Comparison of ENCODE assay signal across 8 mouse cellular contexts in genomic region chr19:16435531-16436231, GRCm38 (mm10). TPM values are rescaled to one million over a fixed set of nuclear protein-coding genes. Genes with fewer than 3 reads are reported as not detected.
DNase-seq lines count a peak whose midpoint lies in the region; ATAC-seq and TF ChIP-seq lines count a peak whose summit lies in the region.

Gna14 (plus strand) TSS chr19:16435762.

- no peak for TF ChIP-seq EP300 in heart, adult 2 months (IDR thresholded peaks at IDR 0.05; ENCODE audit: insufficient read depth, low read depth, low read length)
- no peak for TF ChIP-seq EP300 in liver, embryonic 14.5 days (IDR thresholded peaks at IDR 0.05; ENCODE audit: low read depth)

- no peaks in the 10 kb centered on the region for H3K79me2 ChIP-seq in heart, adult 2 months (replicated peaks; ENCODE audit: control insufficient read depth, insufficient read depth, low read length)

- peak within 1 kb of the TSS; percentile 72 for H3K4me2 ChIP-seq in embryonic facial prominence, embryonic 12.5 days (replicated peaks)
- H3K4me2 ChIP-seq in liver, embryonic 14.5 days (ENCODE audit: low read depth): peak within 1 kb of the TSS; percentile 78
- H3K4me2 ChIP-seq in stomach, embryonic 15.5 days: peak within 1 kb of the TSS; percentile 91

- 1% methylated on average over 27 of the region's 27 CpGs for WGBS in embryonic facial prominence, embryonic 12.5 days
- WGBS in heart, adult 2 months: 1% methylated on average over 27 of the region's 27 CpGs
- WGBS in kidney, adult 2 months: 2% methylated on average over 27 of the region's 27 CpGs
- 1% methylated on average over 27 of the region's 27 CpGs for whole genome bisulfite sequencing in liver, embryonic 14.5 days (ENCODE audit: insufficient replicate concordance)
- WGBS in stomach, embryonic 15.5 days: 2% methylated on average over 27 of the region's 27 CpGs

- no peaks in the 10 kb centered on the region for H3K9me3 ChIP-seq in embryonic facial prominence, embryonic 12.5 days
- H3K9me3 ChIP-seq in liver, embryonic 14.5 days (ENCODE audit: control insufficient read depth, low read length): no peaks in the 10 kb centered on the region
- no peaks in the 10 kb centered on the region for H3K9me3 ChIP-seq in stomach, embryonic 15.5 days

- peaks cover 44% of the 10 kb centered on the region for H3K27me3 ChIP-seq in embryonic facial prominence, embryonic 12.5 days
- H3K27me3 ChIP-seq in heart, adult 2 months (ENCODE audit: control insufficient read depth, insufficient read depth, low read length): peaks cover 2% of the 10 kb centered on the region; the same call in 1 of the 2 replicates
- H3K27me3 ChIP-seq in kidney, adult 2 months (replicated peaks; ENCODE audit: control insufficient read depth, insufficient read depth, low read length): no peaks in the 10 kb centered on the region
- peaks cover 13% of the 10 kb centered on the region for H3K27me3 ChIP-seq in liver, embryonic 14.5 days (ENCODE audit: control insufficient read depth, insufficient read depth, low read length)
- no peaks in the 10 kb centered on the region for H3K27me3 ChIP-seq in stomach, embryonic 15.5 days (replicated peaks)

- 0 out of 2 replicates have a peak within 1 kb of the TSS, but pooled peaks have one; percentile 28 for H3K9ac ChIP-seq in embryonic facial prominence, embryonic 12.5 days
- peak within 1 kb of the TSS; percentile 26; the same call in 1 of the 2 replicates for H3K9ac ChIP-seq in heart, adult 2 months (ENCODE audit: low read depth, low read length)
- H3K9ac ChIP-seq in liver, embryonic 14.5 days (replicated peaks): no peak within 1 kb of the TSS; the same call in 1 of the 2 replicates
- H3K9ac ChIP-seq in stomach, embryonic 15.5 days: peak within 1 kb of the TSS; percentile 24; the same call in 1 of the 2 replicates

- intact Hi-C loops in heart, adult 2 months (cut with DNase I): loop anchor here (1.0 to 10.0 kb wide), 2 partner anchors 81 to 164 kb away; no protein-coding TSS in a partner anchor

- peak within 1 kb of the TSS; percentile 43 for H3K4me3 ChIP-seq in embryonic facial prominence, embryonic 12.5 days
- H3K4me3 ChIP-seq in heart, adult 2 months: peak within 1 kb of the TSS; percentile 43
- peak within 1 kb of the TSS; percentile 60 for H3K4me3 ChIP-seq in kidney, adult 2 months (ENCODE audit: insufficient read depth, low read depth, low read length)
- peak within 1 kb of the TSS; percentile 39 to 49 for H3K4me3 ChIP-seq in liver, embryonic 14.5 days (ENCODE audit: insufficient read depth in 1 of 2, low read depth in 2 of 2, low read length in 2 of 2)
- peak within 1 kb of the TSS; percentile 52 for H3K4me3 ChIP-seq in stomach, embryonic 15.5 days (replicated peaks)

- H3K27ac ChIP-seq in embryonic facial prominence, embryonic 12.5 days: no peak within 1 kb of the TSS
- no peak within 1 kb of the TSS for H3K27ac ChIP-seq in heart, adult 2 months
- H3K27ac ChIP-seq in kidney, adult 2 months (ENCODE audit: insufficient read depth, low read depth, low read length): peak within 1 kb of the TSS; percentile 94
- H3K27ac ChIP-seq in liver, embryonic 14.5 days: no peak within 1 kb of the TSS
- peak within 1 kb of the TSS; percentile 79 for H3K27ac ChIP-seq in stomach, embryonic 15.5 days

- TF ChIP-seq POLR2A in heart, adult 2 months (IDR thresholded peaks at IDR 0.05; ENCODE audit: insufficient read depth, low read depth, low read length): no peak
- no peak for TF ChIP-seq POLR2A in kidney, adult 2 months (IDR thresholded peaks at IDR 0.05; ENCODE audit: low read depth, low read length)

- H3K4me1 ChIP-seq in embryonic facial prominence, embryonic 12.5 days: peaks cover 26% of the 10 kb centered on the region
- 0 out of 2 replicates have a peak, but pooled peaks cover 2% of the 10 kb centered on the region for H3K4me1 ChIP-seq in heart, adult 2 months (ENCODE audit: control insufficient read depth, insufficient read depth, low read length)
- peaks cover 9% of the 10 kb centered on the region; the same call in 1 of the 2 replicates for H3K4me1 ChIP-seq in kidney, adult 2 months (ENCODE audit: control insufficient read depth, insufficient read depth, low read length)
- H3K4me1 ChIP-seq in liver, embryonic 14.5 days (replicated peaks; ENCODE audit: control insufficient read depth in 2 of 2, insufficient read depth in 2 of 2, low read length in 1 of 2): 0 out of 4 replicates have a peak, but pooled peaks cover 0 to 2% of the 10 kb centered on the region in 2 experiments
- peaks cover 26% of the 10 kb centered on the region for H3K4me1 ChIP-seq in stomach, embryonic 15.5 days

- DNase-seq in right cerebral cortex, adult 18-20 months: peak; percentile 15
- DNase-seq in right cerebral cortex, postnatal 36 days (ENCODE audit: low spot score in 2 of 2): no peak
- DNase-seq in heart, adult 2 months: peak; percentile 68 to 70
- DNase-seq in kidney, adult 2 months: peak; percentile 83
- DNase-seq in liver, embryonic 14.5 days (ENCODE audit: low read depth in 3 of 3, low spot score in 3 of 3): peak in 2 of 3 experiments; percentile 13 to 44
- DNase-seq in naive thymus-derived CD4-positive, alpha-beta T cell, adult 2 months (ENCODE audit: low read depth): peak; percentile 27

- peak; percentile 78 for TF ChIP-seq CTCF in heart, adult 2 months (IDR thresholded peaks at IDR 0.05)
- TF ChIP-seq CTCF in kidney, adult 2 months (conservative IDR thresholded peaks at IDR 0.05; ENCODE audit: insufficient read depth, insufficient read length, low read depth, low read length): peak; percentile 77
- peak; percentile 85 for TF ChIP-seq CTCF in liver, embryonic 14.5 days (IDR thresholded peaks at IDR 0.05; ENCODE audit: low read depth)

- peak; percentile 64 for ATAC-seq in embryonic facial prominence, embryonic 12.5 days (ENCODE audit: insufficient number of reproducible peaks, insufficient read depth, low FRiP score, low TSS enrichment)
- ATAC-seq in liver, embryonic 14.5 days (ENCODE audit: insufficient read depth): peak; percentile 69
- ATAC-seq in stomach, embryonic 15.5 days (ENCODE audit: insufficient read depth, low FRiP score, low read depth): peak; percentile 69; the same call in 1 of the 2 replicates

- H3K36me3 ChIP-seq in embryonic facial prominence, embryonic 12.5 days: no peaks in the 10 kb centered on the region
- no peaks in the 10 kb centered on the region for H3K36me3 ChIP-seq in heart, adult 2 months (ENCODE audit: control insufficient read depth, insufficient read depth, low read length)
- H3K36me3 ChIP-seq in kidney, adult 2 months (ENCODE audit: control insufficient read depth, insufficient read depth, low read length): no peaks in the 10 kb centered on the region
- H3K36me3 ChIP-seq in liver, embryonic 14.5 days (replicated peaks; ENCODE audit: control insufficient read depth, insufficient read depth, low read depth): no peaks in the 10 kb centered on the region
- no peaks in the 10 kb centered on the region for H3K36me3 ChIP-seq in stomach, embryonic 15.5 days

RNA-seq across cellular contexts. Expression of gene Gna14, which starts in this region (rescaled TPM):
- 0.83 and 0.99 TPM in 2 replicates for polyA plus RNA-seq in embryonic facial prominence, embryonic 12.5 days (2016; fragmentation: Nextera tagmentation; extraction: Ambion mirVana)
- total RNA-seq in heart, adult 2 months (2021): under 1 TPM; 0.26 to 0.89 TPM
- polyA plus RNA-seq in heart, adult 2 months (2012; rRNA removed): 0.44 and 0.45 TPM in 2 replicates
- polyA plus RNA-seq in kidney, adult 2 months (2012; rRNA removed): 8.2 and 8.6 TPM in 2 replicates
- 0.69 and 0.87 TPM in 2 replicates for polyA plus RNA-seq in liver, embryonic 14.5 days (2012; rRNA removed)
- polyA plus RNA-seq in liver, embryonic 14.5 days (2014; fragmentation: Nextera tagmentation; extraction: Ambion mirVana): 0.85 and 1.4 TPM in 2 replicates
- 14.3 and 19.4 TPM in 2 replicates for polyA plus RNA-seq in stomach, embryonic 15.5 days (2015; fragmentation: Nextera tagmentation; extraction: Ambion mirVana)

Comparison
In these comparisons a context has a peak if more than half of its experiments do, and no peak if none do; other contexts are left out.
1. DNase-seq: peak in right cerebral cortex, adult 18-20 months (single experiment), kidney, adult 2 months (single experiment), liver, embryonic 14.5 days (2 of 3) and naive thymus-derived CD4-positive, alpha-beta T cell, adult 2 months (single experiment); none in right cerebral cortex, postnatal 36 days (0 of 2).
2. Peak in ATAC-seq, H3K4me3 ChIP-seq, H3K9ac ChIP-seq and H3K4me2 ChIP-seq in embryonic facial prominence, embryonic 12.5 days; RNA of the gene not detected or under 1 TPM.
3. Peak in DNase-seq, H3K4me3 ChIP-seq and H3K9ac ChIP-seq in heart, adult 2 months; RNA of the gene not detected or under 1 TPM.
4. H3K27ac ChIP-seq: peak in kidney, adult 2 months (single experiment) and stomach, embryonic 15.5 days (single experiment); none in embryonic facial prominence, embryonic 12.5 days (single experiment), heart, adult 2 months (single experiment) and liver, embryonic 14.5 days (single experiment).
5. Peak in every context shown above with its lines, with median percentiles within 50 percentile points of each other: ATAC-seq, H3K4me2 ChIP-seq, H3K4me3 ChIP-seq and CTCF ChIP-seq.